Mouse (Mus musculus): ENCODE measurements around the gene Zbtb48.

DNA sequence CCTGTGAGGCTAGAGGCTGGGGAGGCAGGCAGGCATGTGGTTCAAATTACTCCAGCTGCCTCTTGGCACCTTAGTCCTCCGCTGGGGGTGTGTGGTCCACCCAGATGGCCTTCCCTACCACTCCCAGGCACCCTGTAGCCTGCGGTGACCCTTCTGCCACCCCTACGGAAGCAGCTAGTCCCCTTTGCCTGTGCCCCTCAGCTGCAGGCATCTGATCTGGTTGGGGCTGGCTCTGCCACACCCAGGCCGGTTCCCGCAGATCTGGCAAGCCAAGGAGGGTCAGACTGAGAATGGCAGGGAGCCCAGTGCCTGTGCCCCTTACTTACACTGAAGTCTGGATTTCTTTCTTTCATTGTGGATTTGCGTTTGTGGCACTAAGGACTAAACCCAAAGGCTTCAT, 46.2 kb upstream of the Zbtb48 start:
- no peak for TF ChIP-seq POLR2A (IDR thresholded peaks at IDR 0.05; ENCODE audit: insufficient read depth, low read depth, low read length)
- no peak for TF ChIP-seq CTCF (IDR thresholded peaks at IDR 0.05)
- no peak for TF ChIP-seq EP300 (IDR thresholded peaks at IDR 0.05; ENCODE audit: insufficient read depth, low read depth, low read length)

Measured in heart, adult 2 months (tissue).